Mouse (Mus musculus) lung, postnatal 4 days (tissue): ENCODE results near the gene Acot7.

Source experiments
- DNase-seq, 2 experiments: peaks; one replicate each; pipeline ENCODE4 v3.0.0; 2021

Gene Acot7

GRCm38 (mm10) chr4:152182205-152182604 lies 4.3 kb downstream of the Acot7 start:
- no peak for DNase-seq

DNA sequence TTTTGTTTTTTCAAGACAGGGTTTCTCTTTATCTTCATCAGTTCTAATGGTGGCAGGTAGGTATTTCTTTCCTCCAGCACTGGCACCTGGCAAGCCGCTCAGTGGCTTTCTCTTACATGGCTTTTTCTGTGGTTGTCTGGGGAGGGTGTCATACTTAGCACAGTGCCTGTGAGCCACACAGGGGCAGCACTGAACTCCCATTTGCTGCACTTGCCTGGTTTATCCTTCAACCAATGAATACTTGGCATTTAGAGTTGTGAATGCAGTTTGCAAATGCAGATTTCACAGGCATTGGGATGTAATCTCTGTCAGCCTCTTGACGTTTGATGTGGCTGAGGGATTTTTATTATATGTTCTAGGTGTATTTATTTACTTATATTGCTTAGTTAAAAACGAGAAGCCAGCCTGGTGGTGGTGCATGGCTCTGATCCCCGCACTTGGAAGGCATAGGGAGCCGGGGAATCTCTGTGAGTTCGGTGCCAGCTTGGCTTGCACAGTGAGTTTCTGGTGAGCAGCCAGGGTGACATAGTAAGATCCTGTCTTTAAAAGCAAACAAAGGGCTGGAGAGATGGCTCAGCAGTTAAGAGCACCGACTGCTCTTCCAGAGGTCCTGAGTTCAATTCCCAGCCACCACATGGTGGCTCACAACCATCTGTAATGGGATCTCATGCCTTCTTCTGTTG lies 6.6 kb downstream of the Acot7 start:
- no peak for DNase-seq

DNA sequence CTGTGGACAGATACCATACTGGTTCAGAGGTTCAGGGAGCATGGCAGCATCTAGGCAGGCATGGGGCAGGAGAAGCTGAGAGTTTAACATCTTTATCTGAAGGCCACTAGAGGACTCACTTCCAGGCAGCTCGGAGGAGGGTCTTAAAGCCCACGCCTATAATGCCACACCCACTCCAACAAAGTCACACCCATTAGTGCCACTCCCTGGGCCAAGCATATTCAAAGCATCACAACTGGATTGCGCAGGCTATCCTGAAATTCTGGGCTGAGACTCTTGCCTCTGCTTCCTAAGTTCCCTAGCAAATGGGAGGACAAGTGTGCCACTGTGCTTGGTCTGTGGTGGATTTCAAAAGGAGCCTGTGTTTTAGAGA lies 7.2 kb downstream of the Acot7 start:
- DNase-seq = peak; percentile 55 to 75

- peak; percentile 74 to 81 for DNase-seq
Observed at GRCm38 (mm10) chr4:152185510-152186204, 7.7 kb downstream of the Acot7 start.

DNA sequence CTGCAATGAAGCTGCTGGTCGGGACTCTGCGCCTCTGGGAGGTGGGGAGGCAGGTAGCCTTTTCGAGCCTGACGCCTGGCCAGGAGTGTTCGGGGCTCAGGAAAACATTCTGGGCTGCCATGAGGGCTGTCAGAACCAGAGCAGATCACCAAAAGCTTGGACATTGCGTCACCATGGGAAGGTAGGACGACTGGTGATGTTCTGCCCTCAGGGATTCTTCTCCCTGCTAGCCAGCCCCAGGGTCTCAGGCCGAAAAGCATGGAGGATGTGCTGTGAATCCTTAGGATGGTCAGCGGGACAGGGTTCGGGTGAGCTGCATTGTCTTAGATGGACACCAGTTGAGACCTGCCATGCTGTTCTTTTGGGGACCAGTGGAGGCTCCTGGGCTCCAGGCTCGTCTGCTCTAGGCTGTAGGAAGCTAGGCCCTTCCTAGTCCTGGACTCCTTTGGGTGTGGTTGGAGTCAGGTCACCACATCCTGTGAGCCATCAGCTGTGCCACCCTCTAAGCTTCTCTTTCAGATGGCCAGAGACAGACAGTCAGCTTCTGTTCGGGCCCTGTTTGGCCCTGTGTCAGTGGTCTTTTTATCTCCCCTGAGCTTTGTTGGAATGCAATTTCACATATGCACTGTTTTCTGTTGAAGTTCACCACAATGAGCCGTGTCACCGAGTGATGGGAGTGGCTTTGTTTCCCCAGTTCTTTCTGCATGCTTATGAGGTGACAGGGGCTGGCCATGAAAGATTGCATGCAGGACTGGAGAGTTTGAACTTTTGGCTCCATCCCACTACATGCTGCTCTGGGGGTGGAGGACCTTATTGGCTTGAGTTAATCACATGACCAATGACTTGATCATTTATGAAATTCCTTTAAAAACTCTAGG lies 8.5 kb downstream of the Acot7 start:
- no peak for DNase-seq

DNA sequence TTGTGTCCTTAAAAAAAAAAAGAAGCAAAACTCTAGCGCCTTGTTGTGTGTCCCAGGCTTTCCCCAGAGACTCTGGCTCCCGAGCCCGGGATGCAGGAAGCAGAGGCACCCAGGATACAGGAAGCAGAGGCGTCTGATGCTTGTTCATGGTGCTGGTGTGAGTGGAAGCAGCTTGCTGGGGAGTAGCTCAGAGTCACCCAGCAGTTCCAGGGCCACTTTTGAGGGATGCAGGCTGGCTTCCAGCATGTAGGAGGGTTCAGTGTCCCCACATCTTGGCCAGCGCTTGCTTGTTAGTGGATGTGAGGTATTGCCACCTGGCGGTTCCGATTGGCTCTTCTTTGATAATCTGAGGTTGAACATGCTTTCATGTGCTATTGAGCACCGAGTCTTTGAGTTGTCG lies 9.2 kb downstream of the Acot7 start:
- peak in 1 of 2 experiments; percentile 61 for DNase-seq

GRCm38 (mm10) chr4:152188651-152189050 lies 10.7 kb downstream of the Acot7 start:
- DNase-seq = no peak

DNA sequence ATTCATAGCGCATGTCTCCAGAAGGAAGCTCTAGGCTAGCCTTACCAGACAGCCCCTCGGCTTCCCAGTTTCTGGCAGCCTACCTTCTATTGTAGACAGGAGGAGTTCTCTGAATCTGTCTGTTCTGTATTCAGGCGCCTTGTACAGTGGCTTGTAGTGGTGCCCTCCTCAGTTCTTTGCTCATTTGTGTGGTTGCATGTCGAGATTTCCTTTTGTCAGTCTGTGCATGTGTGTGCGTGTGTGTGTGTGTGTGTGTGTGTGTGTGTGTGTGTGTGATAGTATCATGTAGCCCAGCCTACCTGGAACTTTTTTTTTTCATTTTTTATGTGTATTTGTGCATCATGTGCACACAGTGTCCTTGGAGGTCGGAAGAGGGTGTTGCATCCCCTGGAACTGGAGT lies 11.1 kb downstream of the Acot7 start:
- DNase-seq = no peak

DNA sequence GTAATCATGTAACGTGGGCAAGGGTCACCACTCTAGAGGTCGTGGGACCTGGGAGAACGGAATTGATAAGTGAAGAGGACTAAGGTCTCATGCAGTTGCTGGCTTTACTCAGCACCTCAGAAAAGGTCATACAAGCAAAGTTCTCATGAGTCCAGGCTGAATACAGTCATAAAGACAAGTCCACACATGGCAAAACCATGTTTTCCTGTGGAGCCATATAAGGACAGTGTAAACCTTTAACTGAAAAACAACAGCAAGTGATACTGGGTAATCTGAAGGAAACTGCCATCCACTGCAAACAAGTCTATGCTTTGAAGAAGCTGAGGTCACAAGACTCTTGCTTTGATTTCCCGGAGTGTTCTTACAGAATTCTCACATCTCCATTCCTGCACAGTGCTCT lies 11.8 kb downstream of the Acot7 start:
- no peak for DNase-seq

DNA sequence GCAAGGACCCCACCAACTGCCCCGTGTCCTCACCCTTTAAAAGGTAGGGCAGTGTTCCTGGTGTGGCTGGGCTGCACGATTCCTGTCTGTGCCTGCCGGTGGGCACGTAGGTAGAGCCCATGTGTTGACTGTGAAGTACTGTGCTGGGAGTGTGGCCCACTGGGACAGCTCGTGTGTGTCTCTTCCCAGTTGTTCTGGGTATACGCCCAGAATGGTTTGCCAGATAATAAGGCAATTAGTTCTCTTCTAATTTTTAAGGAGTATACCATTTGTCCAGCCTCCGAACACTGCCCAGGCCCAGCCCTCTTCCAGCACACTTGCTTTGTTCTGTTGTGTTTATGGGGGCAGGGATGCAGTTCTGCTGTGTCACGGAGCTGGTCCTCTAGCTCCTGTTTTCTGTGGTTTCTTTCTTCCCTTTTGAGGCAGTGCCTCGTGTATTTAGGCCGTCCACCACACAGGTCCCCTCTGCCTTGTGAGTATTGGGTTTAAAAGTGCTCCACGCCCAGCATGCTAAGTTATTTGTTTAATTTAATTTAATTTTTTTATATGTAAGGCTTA lies 12.2 kb downstream of the Acot7 start:
- DNase-seq = no peak

DNA sequence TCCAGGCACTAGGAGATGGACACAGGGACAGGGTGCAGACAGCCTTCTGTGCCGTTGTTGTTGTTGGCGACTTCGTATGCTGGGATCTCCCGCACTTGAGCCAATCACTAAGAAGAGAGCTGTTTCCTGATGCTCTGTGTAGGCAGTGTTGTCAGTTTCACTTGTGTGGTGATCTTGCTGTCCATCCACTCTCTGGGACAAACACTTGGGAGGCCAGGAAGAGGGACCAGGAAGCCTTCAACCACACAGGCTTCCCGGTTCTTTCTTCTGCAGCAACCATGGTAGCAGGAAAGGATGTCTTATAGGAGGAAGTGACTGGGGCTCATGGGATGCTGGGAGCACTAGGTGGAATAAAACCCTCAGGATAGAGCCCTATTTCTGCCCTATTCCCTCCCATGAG lies 12.8 kb downstream of the Acot7 start:
- no peak for DNase-seq

GRCm38 (mm10) chr4:152192569-152192968 lies 14.6 kb downstream of the Acot7 start:
- DNase-seq = no peak

DNA sequence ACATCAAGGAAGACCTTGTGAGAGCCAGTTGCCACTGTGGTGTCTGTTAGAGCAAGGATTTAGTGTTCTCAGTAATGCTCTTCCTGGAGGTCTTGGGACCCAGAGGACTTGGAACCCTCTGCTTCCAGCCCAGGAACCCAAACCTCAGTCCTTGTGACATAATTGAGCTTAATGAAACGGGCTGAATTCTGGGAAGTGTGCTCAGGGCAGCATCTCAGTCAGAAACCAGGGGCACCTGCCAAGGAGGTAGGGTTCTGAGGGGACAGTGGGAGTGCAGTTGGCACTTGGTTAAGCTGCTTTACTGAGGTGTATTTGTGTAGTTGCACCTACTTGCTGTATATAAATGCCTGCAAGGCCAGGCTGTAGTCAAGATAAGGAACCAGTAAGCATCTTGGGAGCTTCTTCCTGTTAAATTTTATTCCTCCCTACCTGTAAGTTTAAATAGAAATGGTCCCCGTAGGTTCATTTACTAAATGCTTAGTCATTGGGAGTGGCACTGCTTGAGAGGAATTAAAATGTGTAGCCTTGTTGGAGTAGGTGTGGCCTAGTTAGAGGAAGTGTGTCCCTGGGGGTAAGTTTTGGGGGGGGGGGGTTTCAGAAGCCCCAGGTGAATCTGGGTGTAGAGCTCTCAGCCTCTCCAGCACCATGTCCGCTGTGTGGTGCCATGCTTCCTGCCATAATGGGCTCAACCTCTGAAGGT lies 16.7 kb downstream of the Acot7 start:
- no peak for DNase-seq

GRCm38 (mm10) chr4:152196276-152196675 lies 18.3 kb downstream of the Acot7 start:
- no peak for DNase-seq

GRCm38 (mm10) chr4:152197545-152197944 lies 19.6 kb downstream of the Acot7 start:
- DNase-seq = no peak

GRCm38 (mm10) chr4:152199617-152200016 lies 21.7 kb downstream of the Acot7 start:
- no peak for DNase-seq

GRCm38 (mm10) chr4:152201492-152201891 lies 23.6 kb downstream of the Acot7 start:
- DNase-seq = peak in 1 of 2 experiments; percentile 62

DNA sequence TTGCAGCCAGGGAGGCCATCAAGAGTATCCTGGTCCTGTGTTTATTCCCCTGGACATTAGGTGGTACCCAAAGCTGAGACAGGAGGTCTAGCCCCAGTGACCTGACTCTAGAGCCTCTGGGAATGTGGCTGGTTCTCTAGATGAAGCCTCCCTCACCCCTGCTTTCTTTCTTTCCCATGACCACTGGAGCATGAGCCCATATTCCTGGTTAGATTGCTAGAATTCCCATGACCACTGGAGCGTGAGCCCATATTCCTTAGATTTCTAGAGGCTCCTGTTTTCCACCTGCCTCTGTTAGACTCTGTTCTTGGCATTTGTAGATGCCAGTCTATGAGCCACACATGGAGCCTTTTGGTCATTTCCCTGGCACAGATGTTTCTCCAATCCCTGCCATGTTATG lies 24.5 kb downstream of the Acot7 start:
- no peak for DNase-seq

DNA sequence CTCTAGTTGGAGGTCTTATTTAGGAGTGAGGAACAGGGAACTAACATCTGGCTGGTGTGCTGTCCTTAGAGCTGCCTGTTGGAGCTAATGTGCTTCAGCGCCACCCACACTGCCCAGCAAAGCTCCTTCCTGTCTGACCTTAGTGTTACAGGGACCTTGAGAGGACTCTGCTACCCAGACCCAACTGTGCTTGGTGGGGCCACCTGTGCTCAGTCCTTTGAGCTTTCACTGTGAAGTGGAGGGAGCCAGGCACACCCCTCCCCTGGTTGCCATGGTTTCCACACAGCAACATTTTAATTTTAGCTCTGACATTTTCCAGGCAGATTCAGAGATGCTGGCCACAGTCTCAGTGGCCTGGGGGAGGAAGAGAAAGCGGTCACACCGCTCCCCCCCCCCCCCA lies 25.0 kb downstream of the Acot7 start:
- DNase-seq = no peak

DNA sequence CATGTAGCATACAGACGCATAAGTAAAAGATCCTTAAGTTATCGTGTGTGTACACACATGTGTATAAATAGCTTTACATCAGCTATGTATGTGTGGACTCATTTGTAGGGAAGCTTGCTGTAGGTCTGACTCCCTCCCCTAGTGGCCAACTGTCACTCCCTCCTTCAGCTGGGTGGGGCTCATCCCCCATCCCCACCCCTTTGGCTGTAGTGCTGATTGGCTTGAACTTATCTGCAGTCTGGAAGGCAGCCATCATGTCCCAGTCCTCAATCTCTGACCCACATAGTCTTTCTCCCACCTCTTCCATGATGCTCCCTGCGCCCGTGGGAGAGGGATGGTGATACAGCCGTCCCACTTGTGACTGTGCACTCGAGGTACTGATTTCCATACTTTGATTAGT lies 26.7 kb downstream of the Acot7 start:
- DNase-seq = no peak

GRCm38 (mm10) chr4:152206199-152206598 lies 28.3 kb downstream of the Acot7 start:
- DNase-seq = no peak

DNA sequence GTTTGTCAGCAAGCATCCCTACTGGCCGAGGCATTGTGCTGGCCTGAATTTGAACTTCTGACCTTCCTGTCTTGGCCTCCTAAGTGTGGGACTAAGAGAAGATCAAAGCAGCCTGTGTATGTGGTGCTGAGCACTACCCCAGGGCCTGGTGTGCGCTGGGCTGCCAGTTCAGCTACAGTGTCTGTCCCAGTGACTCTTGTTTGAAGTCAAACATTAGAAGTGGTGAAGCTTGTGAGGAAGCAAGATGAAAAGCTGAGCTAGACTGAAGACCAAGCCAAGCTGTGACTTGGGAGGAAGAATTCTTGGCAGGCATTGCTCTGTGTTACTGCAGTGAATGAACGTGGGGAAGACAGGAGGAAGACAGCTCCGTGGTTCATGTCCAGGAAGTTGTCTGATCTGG lies 31.7 kb downstream of the Acot7 start:
- DNase-seq = peak; percentile 44 to 73

DNA sequence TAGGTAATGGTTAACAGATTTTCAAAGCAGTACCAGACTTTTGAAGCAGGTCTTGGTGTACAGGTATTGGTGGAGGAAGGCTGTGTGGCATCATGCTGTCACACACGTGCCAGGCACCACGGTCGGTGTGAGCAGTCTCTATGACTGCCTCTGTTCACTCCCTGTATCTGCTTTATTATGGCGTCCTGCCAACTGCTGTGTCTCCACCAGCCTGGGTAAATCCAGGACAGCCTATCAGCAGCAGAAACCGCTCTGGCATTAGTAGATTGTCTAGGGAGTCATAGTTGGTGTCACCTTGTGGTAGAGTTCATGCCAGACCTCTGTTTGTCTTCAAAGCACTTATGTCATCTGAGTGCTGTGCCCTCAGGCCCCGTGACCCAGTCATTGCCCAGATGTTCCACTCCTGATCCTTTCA lies 34.2 kb downstream of the Acot7 start:
- DNase-seq = peak in 1 of 2 experiments; percentile 20
